Mouse (Mus musculus) spleen, adult 2 months (tissue): ENCODE results near the gene Prdm1. TPM values are rescaled to one million over a fixed set of nuclear protein-coding genes. Genes with fewer than 3 reads are reported as not detected.

Experiments
- DNase-seq, 2 experiments: peaks; one replicate each; pipeline versions ENCODE4 v3.0.0 to v3.0.0-alpha.2; 2012 to 2021; ENCODE audit warnings: low spot score in 2 of 2, low read depth in 1 of 2
- H3K27ac ChIP-seq: fragments of 200-500 bp; 2 replicates; pipeline ENCODE4 v1.5.1; 2012; ENCODE audit warnings: low read length, inconsistent platforms; ENCODE audit not compliant: insufficient read depth
- H3K27me3 ChIP-seq: fragments of 200-500 bp; 2 replicates; pipeline ENCODE4 v1.6.1; 2012; ENCODE audit warnings: mild to moderate bottlenecking, moderate library complexity, low read length, inconsistent platforms; ENCODE audit not compliant: control insufficient read depth, insufficient read depth
- H3K36me3 ChIP-seq: fragments of 200-500 bp; 2 replicates; pipeline ENCODE4 v1.6.1; 2012; ENCODE audit warnings: mild to moderate bottlenecking, low read length, inconsistent platforms; ENCODE audit not compliant: control insufficient read depth, insufficient read depth
- H3K4me1 ChIP-seq: fragments of 200-500 bp; 2 replicates; pipeline ENCODE4 v1.6.1; 2011; ENCODE audit warnings: inconsistent platforms; ENCODE audit not compliant: control insufficient read depth, insufficient read depth, insufficient read length
- H3K4me3 ChIP-seq: fragments of 200-500 bp; 2 replicates; pipeline ENCODE4 v1.5.1; 2011; ENCODE audit warnings: mild to moderate bottlenecking, inconsistent platforms; ENCODE audit not compliant: insufficient read depth, insufficient read length; ENCODE audit errors: extremely low read depth
- CTCF ChIP-seq: fragments of 200-500 bp; IDR thresholded peaks from 2 replicates; pipeline ENCODE4 v1.5.1; 2011; ENCODE audit warnings: mild to moderate bottlenecking, inconsistent platforms; ENCODE audit not compliant: insufficient read depth, insufficient read length, insufficient replicate concordance; ENCODE audit errors: extremely low read depth
- POLR2A ChIP-seq: fragments of 200-500 bp; IDR thresholded peaks from 2 replicates; pipeline ENCODE4 v1.6.1; 2011; ENCODE audit warnings: low read depth, low read length, inconsistent platforms
- WGBS: fragments of 180-500 bp; shearing (Covaris S2); methylation state at CpG from one replicate; pipeline ENCODE4 v1.1.7; 2018; 5-methylcytosine and 5-hydroxymethylcytosine counted together
- polyA plus RNA-seq: library from polyadenylated mRNA; depleted of rRNA; stranded (reverse); fragments of >200 nt; gene quantifications from 2 replicates; pipeline ENCODE4 v1.2.3, GENCODE M21; 2012

The Prdm1 gene
- polyA plus RNA-seq, 1 experiment = 2.8 TPM

- TF ChIP-seq CTCF = no peak
- TF ChIP-seq POLR2A = no peak
- peaks cover 7% of the 10 kb centered on the region for H3K4me1 ChIP-seq
- no peak overlapping the region for H3K27ac ChIP-seq
- H3K27me3 ChIP-seq = no peaks in the 10 kb centered on the region
- DNase-seq = no peak
- peaks cover 3% of the 10 kb centered on the region for H3K36me3 ChIP-seq
- 90% methylated on average over 11 of the region's 11 CpGs for WGBS
- no peak overlapping the region for H3K4me3 ChIP-seq
These were observed 88.6 kb downstream of the Prdm1 start for GRCm38 (mm10) chr10:44439732-44440131.

GRCm38 (mm10) chr10:44437614-44438013 lies 90.7 kb downstream of the Prdm1 start:
- WGBS = 28% methylated on average over 1 of the region's 1 CpGs
- no peak overlapping the region for H3K4me3 ChIP-seq
- no peaks in the 10 kb centered on the region for H3K27me3 ChIP-seq
- H3K27ac ChIP-seq = no peak overlapping the region
- H3K36me3 ChIP-seq = peaks cover 3% of the 10 kb centered on the region
- TF ChIP-seq POLR2A (no peak), CTCF (no peak)
- H3K4me1 ChIP-seq = peaks cover 8% of the 10 kb centered on the region
- no peak for DNase-seq

GRCm38 (mm10) chr10:44435956-44436355 lies 92.3 kb downstream of the Prdm1 start:
- WGBS = 88% methylated on average over 4 of the region's 4 CpGs
- DNase-seq = no peak
- Histone ChIP-seq H3K4me1 (peaks cover 8% of the 10 kb centered on the region), H3K27ac (no peak overlapping the region), H3K36me3 (no peaks in the 10 kb centered on the region), H3K4me3 (no peak overlapping the region), H3K27me3 (no peaks in the 10 kb centered on the region)
- TF ChIP-seq CTCF = no peak
- no peak for TF ChIP-seq POLR2A

DNA sequence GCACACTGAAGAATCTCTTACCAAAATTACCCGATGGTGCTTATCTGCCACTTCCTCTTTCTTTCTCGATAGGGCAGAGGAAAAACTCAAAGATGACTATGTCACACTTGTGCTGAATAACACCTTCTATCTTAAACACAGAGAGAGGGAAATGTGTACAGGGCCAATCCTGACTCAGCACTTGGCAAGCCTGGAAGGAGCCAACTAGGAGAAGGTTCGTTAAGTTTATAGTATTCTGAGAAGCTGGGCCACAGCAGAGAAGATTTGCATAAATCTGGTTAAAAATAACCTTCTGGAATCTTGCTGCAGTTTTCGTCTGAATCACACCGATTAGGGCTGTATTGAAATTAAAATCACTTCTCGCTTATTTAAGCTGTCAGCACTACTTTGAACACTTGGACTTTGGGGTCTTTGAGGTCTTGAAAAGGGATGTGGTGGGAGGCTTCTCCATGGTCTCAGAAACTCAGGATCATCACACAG lies 93.6 kb downstream of the Prdm1 start:
- WGBS = 14% methylated on average over 6 of the region's 6 CpGs
- no peak for DNase-seq

GRCm38 (mm10) chr10:44432235-44432634 lies 96.1 kb downstream of the Prdm1 start:
- no peak for TF ChIP-seq CTCF
- no peak for TF ChIP-seq POLR2A
- no peaks in the 10 kb centered on the region for H3K36me3 ChIP-seq
- 90% methylated on average over 11 of the region's 11 CpGs for WGBS
- H3K27me3 ChIP-seq = no peaks in the 10 kb centered on the region
- peaks cover 14% of the 10 kb centered on the region for H3K4me1 ChIP-seq
- no peak for DNase-seq
- H3K27ac ChIP-seq = no peak overlapping the region
- no peak overlapping the region for H3K4me3 ChIP-seq

More for the DNA sequence above, 93.6 kb downstream of the Prdm1 start:
- Histone ChIP-seq H3K4me3 (no peak overlapping the region; the same call in 1 of the 2 replicates), H3K4me1 (peaks cover 10% of the 10 kb centered on the region), H3K27me3 (no peaks in the 10 kb centered on the region), H3K36me3 (no peaks in the 10 kb centered on the region), H3K27ac (no peak overlapping the region)
- TF ChIP-seq POLR2A (no peak), CTCF (no peak)

GRCm38 (mm10) chr10:44431689-44432088 lies 96.6 kb downstream of the Prdm1 start:
- H3K27me3 ChIP-seq = no peaks in the 10 kb centered on the region
- H3K4me3 ChIP-seq = no peak overlapping the region
- peaks cover 14% of the 10 kb centered on the region for H3K4me1 ChIP-seq
- WGBS = 61% methylated on average over 4 of the region's 4 CpGs
- no peak for DNase-seq
- H3K27ac ChIP-seq = no peak overlapping the region
- no peaks in the 10 kb centered on the region for H3K36me3 ChIP-seq
- TF ChIP-seq CTCF (no peak), POLR2A (no peak)

- Histone ChIP-seq H3K4me1 (peaks cover 8% of the 10 kb centered on the region), H3K36me3 (no peaks in the 10 kb centered on the region), H3K27me3 (no peaks in the 10 kb centered on the region), H3K27ac (no peak overlapping the region), H3K4me3 (no peak overlapping the region)
- TF ChIP-seq POLR2A (no peak), CTCF (no peak)
- WGBS = 62% methylated on average over 14 of the region's 14 CpGs
- DNase-seq = no peak
These were observed 99.0 kb downstream of the Prdm1 start for GRCm38 (mm10) chr10:44429177-44429888.
